Mouse (Mus musculus) bone marrow, adult 2 months (tissue): ENCODE data around the gene Pik3r6. TPM values are rescaled to one million over a fixed set of nuclear protein-coding genes. Genes with fewer than 3 reads are reported as not detected.

Experiments used
- H3K27ac ChIP-seq: fragments of 200-500 bp; 2 replicates; pipeline ENCODE4 v1.5.1; 2012; ENCODE audit warnings: low read depth, mild to moderate bottlenecking, control low read depth, inconsistent platforms, low read length; ENCODE audit not compliant: control insufficient read depth, poor library complexity, insufficient read depth
- H3K4me1 ChIP-seq: fragments of 200-500 bp; 2 replicates; pipeline ENCODE4 v1.6.1; 2011; ENCODE audit warnings: low read length; ENCODE audit not compliant: control insufficient read depth, insufficient read depth
- H3K4me3 ChIP-seq: fragments of 200-500 bp; replicated peaks from 2 replicates; pipeline ENCODE3; 2011; ENCODE audit warnings: mild to moderate bottlenecking, low read depth, low read length, control low read depth; ENCODE audit not compliant: control insufficient read depth
- CTCF ChIP-seq: fragments of 200-500 bp; IDR thresholded peaks from 2 replicates; pipeline ENCODE4 v1.5.1; 2011; ENCODE audit warnings: low read length, control low read depth; ENCODE audit not compliant: control insufficient read depth, insufficient read depth
- POLR2A ChIP-seq: fragments of 200-500 bp; IDR thresholded peaks from 2 replicates; pipeline ENCODE4 v1.6.1; 2011; ENCODE audit warnings: low read depth, mild to moderate bottlenecking, control low read depth, low read length, borderline replicate concordance; ENCODE audit not compliant: control insufficient read depth
- WGBS: fragments of 180-500 bp; shearing (Covaris S2); methylation state at CpG from one replicate; pipeline ENCODE4 v1.1.7; 2018; 5-methylcytosine and 5-hydroxymethylcytosine counted together
- polyA plus RNA-seq: library from polyadenylated mRNA; stranded (reverse); fragments of >200 nt; gene quantifications from 2 replicates; pipeline ENCODE4 v1.2.4, GENCODE M21; 2011; ENCODE audit warnings: low replicate concordance; ENCODE audit not compliant: missing spikeins, insufficient read depth, insufficient read length

Gene Pik3r6
- polyA plus RNA-seq, 1 experiment = 47.0 TPM

GRCm38 (mm10) chr11:68583225-68583624 lies 80.4 kb downstream of the Pik3r6 start:
- H3K4me3 ChIP-seq = no peak overlapping the region
- no peaks in the 10 kb centered on the region for H3K4me1 ChIP-seq
- 86% methylated on average over 13 of the region's 13 CpGs for WGBS
- no peak overlapping the region for H3K27ac ChIP-seq
- no peak for TF ChIP-seq POLR2A
- no peak for TF ChIP-seq CTCF

- Histone ChIP-seq H3K27ac (no peak overlapping the region), H3K4me1 (no peaks in the 10 kb centered on the region), H3K4me3 (no peak overlapping the region)
- WGBS = 77% methylated on average over 8 of the region's 8 CpGs
- TF ChIP-seq CTCF (no peak), POLR2A (no peak)
These were observed 81.2 kb downstream of the Pik3r6 start for GRCm38 (mm10) chr11:68583906-68584480.

GRCm38 (mm10) chr11:68585890-68586289 lies 83.1 kb downstream of the Pik3r6 start:
- Histone ChIP-seq H3K4me3 (no peak overlapping the region), H3K4me1 (no peaks in the 10 kb centered on the region), H3K27ac (no peak overlapping the region)
- TF ChIP-seq CTCF = peak; percentile 34; the same call in 1 of the 2 replicates
- no peak for TF ChIP-seq POLR2A
- WGBS = 19% methylated on average over 3 of the region's 3 CpGs

- Histone ChIP-seq H3K4me1 (no peaks in the 10 kb centered on the region), H3K27ac (no peak within 1 kb of the TSS), H3K4me3 (no peak within 1 kb of the TSS)
- WGBS = 80% methylated on average over 5 of the region's 5 CpGs
- no peak for TF ChIP-seq CTCF
- no peak for TF ChIP-seq POLR2A
These were observed 83.9 kb downstream of the Pik3r6 start, which contains the start of gene Ccdc42 for GRCm38 (mm10) chr11:68586721-68587120. Ccdc42 (plus strand) TSS chr11:68587021.

GRCm38 (mm10) chr11:68589055-68589809 lies 86.4 kb downstream of the Pik3r6 start:
- no peak for TF ChIP-seq POLR2A
- peak; percentile 86 for TF ChIP-seq CTCF
- Histone ChIP-seq H3K27ac (no peak overlapping the region), H3K4me1 (no peaks in the 10 kb centered on the region), H3K4me3 (no peak overlapping the region)
- 63% methylated on average over 8 of the region's 8 CpGs for WGBS

GRCm38 (mm10) chr11:68591708-68592107 lies 88.9 kb downstream of the Pik3r6 start:
- Histone ChIP-seq H3K4me3 (no peak overlapping the region), H3K4me1 (no peaks in the 10 kb centered on the region), H3K27ac (no peak overlapping the region)
- TF ChIP-seq CTCF (no peak), POLR2A (no peak)
- 61% methylated on average over 5 of the region's 5 CpGs for WGBS

GRCm38 (mm10) chr11:68593247-68593646 lies 90.4 kb downstream of the Pik3r6 start:
- Histone ChIP-seq H3K4me1 (no peaks in the 10 kb centered on the region), H3K4me3 (no peak overlapping the region), H3K27ac (no peak overlapping the region)
- WGBS = 75% methylated on average over 3 of the region's 3 CpGs
- TF ChIP-seq CTCF (no peak), POLR2A (no peak)

GRCm38 (mm10) chr11:68597912-68598311 lies 95.1 kb downstream of the Pik3r6 start:
- H3K4me1 ChIP-seq = no peaks in the 10 kb centered on the region
- no peak overlapping the region for H3K27ac ChIP-seq
- 33% methylated on average over 2 of the region's 2 CpGs for WGBS
- H3K4me3 ChIP-seq = no peak overlapping the region
- TF ChIP-seq POLR2A (no peak), CTCF (no peak)

GRCm38 (mm10) chr11:68600551-68601021 lies 97.8 kb downstream of the Pik3r6 start:
- no peaks in the 10 kb centered on the region for H3K4me1 ChIP-seq
- no peak overlapping the region for H3K27ac ChIP-seq
- TF ChIP-seq POLR2A (no peak), CTCF (no peak)
- 72% methylated on average over 6 of the region's 6 CpGs for WGBS
- no peak overlapping the region for H3K4me3 ChIP-seq
